Mouse (Mus musculus) left cerebral cortex, postnatal 25 days (tissue): ENCODE measurements around the gene Zcchc14. TPM values are rescaled to one million over a fixed set of nuclear protein-coding genes. Genes with fewer than 3 reads are reported as not detected.

Experiments
- DNase-seq, 2 experiments: peaks; one replicate each; pipeline ENCODE4 v3.0.0; 2022; ENCODE audit warnings: low spot score in 2 of 2, mixed read lengths in 1 of 2
- intact Hi-C: fragments of 180-260 bp; cut with DNase I; formaldehyde crosslinking; loops from one replicate; pipeline ENCODE4 v1.15.1; 2025
- total RNA-seq, 2 experiments: library from RNA; stranded (reverse); gene quantifications; 2 replicates each; pipeline ENCODE4 v1.2.3; 2021

Gene Zcchc14
- 10 to 100 TPM; 63.2 to 71.9 TPM for total RNA-seq

DNA sequence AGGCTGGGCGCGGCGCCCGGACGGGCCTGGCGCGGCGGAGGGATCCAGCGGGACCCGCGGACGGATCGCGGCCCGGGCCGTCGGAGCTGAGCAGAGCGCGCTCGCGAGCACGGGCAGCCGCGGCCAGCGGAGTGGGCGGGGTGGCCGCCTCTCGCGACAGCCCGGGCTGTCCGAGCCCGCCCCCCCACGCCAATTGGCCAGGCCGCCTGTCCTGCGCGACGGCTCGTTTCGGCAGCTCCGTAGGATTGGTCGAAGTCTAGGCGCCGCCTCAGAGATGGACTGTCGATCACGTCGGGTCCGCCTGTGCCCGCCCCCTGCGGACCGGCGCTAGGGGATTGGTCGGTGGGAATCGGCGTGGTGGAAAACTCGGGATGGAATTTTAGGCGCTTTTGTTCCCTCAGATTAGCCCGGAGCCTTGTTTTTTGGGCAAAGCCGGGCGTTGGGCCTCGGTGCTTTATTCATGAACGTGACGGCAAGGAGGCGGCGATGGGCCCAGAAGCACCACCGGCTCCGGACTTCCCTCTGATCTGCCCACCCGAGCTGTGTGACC, at the start of gene Zcchc14:
TSS of gene Zcchc14 (minus strand) at position 128 of the 550 bp plus-strand sequence.
- intact Hi-C loops = loop anchor here (2.0 kb wide), 1 partner anchor 78 kb away; no protein-coding TSS in a partner anchor

DNA sequence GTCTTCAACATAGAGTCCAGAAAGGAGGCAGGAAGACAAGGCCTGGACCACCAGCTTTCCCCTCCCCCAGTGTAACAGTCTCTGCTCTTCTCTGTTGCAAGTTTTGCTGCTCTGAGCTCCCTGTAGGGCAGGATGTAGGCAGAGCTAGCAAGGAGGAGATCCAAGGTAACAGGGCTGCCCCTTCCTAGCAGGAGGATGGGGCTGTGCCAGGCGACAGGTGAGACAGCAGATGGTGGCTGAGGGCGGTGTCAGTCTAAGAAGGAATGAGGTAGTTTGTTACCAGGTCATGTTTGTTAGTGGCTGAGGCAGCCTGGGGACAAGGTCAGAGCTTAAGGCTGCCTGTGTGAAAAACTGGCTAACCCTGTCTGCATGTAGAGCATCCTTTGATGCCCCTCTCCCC, 47.2 kb upstream of the Zcchc14 start:
- intact Hi-C loops = no loop called here
- DNase-seq = no peak

More for the DNA sequence above, at the start of gene Zcchc14:
- DNase-seq = peak; percentile 99 to 100

DNA sequence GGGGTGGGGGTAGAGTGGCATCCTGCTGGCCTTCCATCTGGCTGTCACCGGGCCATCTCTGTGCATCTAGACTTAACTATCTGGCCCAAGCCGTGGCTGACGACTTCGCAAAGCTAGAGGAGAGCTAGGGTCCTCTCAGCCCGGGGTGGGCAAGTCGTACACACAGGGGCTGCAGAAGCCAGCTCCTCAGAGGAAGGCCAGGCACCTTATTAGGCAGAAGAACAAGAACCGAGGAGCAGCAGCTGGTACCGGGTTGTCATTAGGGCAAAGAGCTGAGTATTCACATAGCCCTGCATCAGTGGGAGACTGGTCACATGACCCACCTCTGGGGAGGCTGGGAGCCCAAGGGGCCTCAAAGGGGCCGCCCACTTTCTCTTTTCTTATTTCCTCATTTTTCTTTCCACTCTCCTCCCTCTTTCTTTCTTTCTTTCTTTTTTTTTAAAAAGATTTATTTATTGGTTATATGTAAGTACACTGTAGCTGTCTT, 46.0 kb upstream of the Zcchc14 start:
- no peak for DNase-seq
- intact Hi-C loops = no loop called here

DNA sequence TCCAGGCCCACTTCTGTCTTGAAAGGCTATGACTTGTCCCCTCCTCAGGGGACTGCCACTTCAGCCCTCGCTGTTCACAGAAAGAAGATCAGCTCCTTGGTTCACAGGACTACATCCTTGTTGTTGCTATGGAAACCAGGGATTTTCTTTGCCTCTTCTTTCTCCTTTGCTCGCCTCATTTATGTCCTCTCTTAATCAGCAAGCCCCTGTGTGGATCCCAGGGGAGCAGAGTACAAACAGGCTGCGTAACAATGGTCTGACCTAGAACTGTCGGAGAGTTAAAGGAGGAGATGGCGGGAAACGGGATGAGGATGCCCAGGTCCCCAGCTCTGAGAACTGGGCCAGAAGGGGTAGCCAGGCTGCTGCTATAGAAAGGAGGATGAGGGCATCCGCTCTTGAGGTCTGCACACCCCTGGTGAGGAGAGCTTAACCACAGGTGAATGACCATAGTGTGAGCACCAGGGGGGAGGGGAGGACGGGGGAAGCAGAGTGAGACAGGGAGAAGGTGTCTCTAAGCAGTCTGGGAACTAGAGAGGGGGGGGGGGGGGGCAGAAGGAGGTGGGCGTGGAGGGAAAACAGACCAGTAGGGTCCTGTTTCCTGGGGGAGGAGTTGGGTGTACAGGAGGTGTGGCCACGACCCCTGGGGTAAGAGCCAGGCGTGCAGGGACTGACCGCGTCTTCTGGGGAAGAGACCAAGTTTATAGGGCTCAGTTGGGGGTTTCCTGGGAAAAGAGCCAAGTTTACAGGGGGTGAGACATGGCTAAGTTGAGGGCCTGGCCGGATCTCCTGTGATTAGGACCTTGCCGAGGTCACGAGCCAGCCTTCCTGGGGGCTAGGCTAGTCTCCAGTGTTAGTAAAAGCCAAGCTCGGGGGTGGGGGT, 45.3 kb upstream of the Zcchc14 start:
- peak in 1 of 2 experiments; percentile 49 for DNase-seq
- intact Hi-C loops = no loop called here

DNA sequence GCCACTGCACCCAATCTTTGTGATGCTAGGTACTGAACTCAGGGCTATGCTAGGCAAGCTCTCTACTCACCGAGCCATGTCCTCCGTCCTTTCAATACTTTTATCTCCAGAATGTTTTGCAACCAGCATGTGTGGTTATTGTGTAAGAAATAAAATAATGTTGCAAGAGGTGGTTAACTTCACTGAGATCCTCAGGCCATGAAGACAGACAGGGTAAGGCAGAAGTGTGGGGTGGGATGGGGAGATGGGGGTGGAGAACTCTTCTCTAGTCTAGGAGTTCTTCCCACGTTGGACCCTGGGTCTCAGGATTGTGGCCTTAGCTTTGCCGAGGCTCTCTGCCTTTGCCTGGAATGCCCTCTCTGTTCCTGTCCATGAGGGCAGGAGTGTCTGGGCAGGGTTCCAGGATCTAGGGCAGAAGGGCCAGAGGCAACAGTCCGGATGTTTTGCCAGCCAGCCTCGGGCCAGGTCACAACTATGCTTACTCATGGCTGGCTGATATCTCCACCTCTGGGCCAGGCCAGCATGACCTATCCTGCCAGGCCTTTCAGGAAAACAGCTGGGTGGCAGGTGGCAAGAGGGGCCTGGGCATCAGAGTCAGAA, 43.0 kb upstream of the Zcchc14 start:
- DNase-seq = no peak
- intact Hi-C loops = no loop called here

DNA sequence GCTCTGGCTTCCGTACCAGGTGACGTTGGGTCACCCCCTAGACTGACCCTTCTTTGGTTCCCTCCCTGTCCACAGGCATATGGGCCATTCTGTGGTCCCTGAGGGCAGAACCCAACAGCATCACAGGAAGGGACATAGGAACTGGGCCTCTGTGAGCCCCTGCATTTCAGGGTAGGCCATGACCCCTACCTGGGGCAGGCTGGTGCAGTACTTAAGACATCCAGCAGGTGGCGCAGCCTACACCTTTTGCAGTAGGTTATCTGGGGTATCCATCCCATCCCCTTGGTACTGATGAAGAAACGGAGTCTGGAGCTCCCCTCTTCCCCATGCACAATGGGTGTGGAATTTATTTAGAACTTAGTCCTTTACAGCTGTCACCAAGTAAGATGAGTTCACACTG, 41.8 kb upstream of the Zcchc14 start:
- intact Hi-C loops = no loop called here
- no peak for DNase-seq

DNA sequence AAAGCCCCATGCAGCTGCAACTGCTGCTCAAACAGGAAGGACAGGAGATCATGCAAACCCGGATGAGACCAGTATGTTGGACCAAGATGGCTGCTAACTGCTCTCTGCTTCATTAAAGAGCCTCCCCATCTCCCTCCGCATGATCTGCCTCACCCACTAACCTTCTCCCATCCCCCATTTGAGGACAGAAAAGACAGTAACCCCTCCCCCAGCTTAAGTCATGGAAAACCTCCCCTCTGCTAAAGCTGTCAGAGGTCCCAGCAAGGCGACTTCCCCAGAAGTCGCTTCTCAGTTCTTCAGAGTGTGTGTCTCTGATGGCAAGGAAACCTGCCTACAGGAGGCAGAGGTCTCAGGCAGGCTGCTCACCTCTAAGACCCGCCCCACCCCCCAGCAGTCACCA, 35.8 kb upstream of the Zcchc14 start:
- intact Hi-C loops = loop anchor here (5.0 kb wide), 2 partner anchors 71 to 141 kb away; no protein-coding TSS in a partner anchor
- no peak for DNase-seq

DNA sequence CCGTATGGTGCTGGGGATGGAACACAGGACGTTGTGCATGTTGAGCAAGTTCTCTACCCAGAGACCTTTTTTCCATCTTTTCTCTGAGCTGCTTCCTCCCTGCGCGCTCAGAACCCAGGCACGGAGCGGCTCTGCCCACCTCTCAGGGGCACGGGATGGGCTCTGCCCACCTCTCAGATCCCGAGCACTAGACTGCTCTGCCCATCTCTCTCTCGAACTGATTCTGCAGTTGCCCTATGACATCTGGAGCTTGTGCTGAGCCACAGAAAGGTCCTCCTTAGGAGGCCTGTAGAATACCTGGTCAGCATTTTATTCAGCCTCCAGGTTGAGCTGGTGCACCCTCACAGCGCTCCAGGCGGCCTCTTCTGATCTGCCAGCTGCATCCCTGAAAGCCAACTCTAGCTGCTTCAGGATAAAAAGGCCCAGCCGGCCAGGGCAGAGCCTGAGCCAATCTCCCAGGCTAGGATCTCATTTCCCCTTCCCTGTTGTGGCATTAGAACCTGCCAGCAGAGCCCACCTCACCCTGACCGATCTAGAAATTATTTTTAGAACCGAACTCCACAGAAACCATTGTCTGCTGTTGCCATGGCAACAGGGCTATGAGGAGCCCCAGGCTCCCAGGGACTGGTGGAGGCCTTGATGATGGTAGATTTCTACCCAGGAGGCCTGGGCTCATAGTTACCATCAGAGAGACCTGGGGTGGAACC, 34.9 kb upstream of the Zcchc14 start:
- DNase-seq = peak; percentile 77 to 82
- intact Hi-C loops = loop anchor here (5.0 kb wide), 2 partner anchors 70 to 140 kb away; no protein-coding TSS in a partner anchor

DNA sequence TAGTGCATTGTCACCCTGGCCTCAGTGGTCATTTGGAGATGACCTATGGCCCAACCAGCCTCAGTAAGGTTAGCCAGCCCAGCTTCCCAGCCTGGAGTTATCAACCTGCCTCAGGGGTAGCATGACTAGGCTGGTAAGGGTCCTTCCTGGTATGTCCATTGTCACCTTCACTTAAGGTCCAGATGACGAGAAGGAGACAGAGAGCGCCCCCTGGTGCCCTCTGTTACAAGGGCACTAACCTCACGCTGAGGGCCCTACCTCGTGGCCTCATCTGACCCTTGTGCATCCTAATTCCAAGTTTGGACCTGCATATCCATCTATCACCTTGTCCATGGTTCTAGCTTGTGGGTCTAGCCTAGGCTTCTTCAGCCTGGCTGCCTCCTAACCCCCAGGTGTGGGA, 32.7 kb upstream of the Zcchc14 start:
- intact Hi-C loops = loop anchor here (2.0 to 5.0 kb wide), 3 partner anchors 68 to 138 kb away; no protein-coding TSS in a partner anchor
- peak in 1 of 2 experiments; percentile 46 for DNase-seq

DNA sequence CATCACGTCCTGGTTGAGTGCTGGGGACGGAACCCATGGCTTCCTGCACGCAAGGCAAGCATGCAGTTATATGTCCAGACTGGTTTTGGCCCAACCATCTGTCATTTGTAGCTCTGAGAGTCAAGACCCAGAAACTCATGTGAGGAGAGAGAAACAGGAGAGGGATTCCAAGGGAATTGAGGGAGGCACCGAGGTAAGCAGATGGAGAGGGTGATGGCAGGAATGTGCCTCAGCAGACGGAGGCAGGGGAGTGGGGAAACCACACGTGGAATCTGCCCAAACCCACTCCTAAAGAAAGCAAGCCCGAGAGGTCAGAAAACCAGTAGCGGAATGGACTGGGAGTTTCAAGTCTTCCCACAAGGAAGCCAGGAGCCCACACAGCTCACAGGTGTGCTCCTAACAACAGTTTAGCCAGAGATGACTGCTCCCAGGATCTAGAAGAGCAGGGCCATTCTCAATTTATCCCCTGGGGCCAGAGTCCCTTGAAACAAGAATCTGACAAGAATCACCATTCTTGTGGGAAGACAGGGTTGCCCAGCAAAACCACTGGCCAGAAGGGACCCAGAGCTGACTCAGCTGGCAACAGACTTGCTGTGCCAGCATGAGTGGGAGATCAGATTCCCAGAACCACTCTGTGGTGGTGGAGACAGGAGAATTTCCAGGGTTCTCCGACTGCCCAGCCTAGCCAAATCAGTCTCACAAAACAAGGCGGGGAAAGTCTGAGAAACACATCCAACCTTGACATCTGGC, 30.6 kb upstream of the Zcchc14 start:
- intact Hi-C loops = no loop called here
- DNase-seq = peak in 1 of 2 experiments; percentile 67

DNA sequence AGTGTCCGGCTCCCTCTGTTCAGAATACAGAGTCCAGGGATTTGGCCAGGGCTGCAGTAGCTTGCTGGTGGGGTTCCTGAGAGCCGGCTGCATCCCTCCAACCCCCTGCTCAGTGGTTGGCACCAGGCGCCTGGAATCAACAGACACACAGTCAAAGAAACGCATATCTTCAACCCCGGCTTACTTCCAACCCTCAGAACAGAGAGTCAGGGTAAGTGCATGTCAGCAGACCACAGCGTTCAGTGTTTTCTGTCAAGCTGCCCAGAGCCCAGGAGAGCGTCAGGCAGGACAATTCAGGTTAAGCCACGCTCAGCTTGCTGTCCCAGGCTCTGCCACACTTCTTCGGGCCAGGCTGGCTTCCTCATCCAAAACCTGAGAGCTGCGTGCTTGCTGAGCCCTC, 28.8 kb upstream of the Zcchc14 start:
- intact Hi-C loops = no loop called here

DNA sequence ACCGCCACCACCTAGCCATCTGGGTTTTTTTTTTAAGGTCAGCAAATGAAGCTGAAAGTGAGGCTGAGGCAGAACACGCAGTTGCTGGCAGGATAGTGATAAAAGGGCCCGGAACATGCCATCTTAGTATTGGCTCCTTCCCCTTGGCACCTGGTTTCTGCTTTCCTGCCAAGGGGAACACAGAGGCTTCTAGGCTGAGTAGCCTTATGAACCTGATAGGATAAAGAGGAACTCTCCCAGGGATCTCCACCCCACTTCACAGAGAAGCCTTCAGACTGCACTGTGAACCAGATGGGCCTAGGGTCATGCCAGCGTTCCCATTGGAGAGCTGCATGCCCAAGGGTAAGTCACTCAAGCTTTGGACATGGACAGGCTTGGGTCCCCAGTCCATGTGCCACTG, 28.2 kb upstream of the Zcchc14 start:
- intact Hi-C loops = no loop called here
- DNase-seq = no peak

More for the DNA sequence above, 28.8 kb upstream of the Zcchc14 start:
- DNase-seq = no peak

DNA sequence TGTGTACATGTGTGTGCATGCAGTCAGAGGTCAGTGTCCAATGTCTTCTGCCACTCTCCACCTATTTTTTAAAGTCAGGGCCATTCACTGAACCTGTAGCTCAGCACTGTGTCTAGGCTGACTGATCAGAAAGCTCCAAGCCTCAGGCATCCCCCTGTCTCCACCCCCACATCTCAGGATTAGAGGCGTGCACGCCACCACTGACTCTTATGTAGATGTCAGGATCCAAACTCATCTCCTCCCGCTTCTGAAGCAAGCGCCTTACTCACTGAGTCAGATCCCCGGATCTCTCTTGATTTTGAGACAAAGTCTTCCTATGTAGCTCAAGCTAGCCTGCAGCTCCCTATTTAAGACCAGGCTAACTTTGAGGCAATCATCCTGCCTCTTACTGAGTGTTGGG, 26.0 kb upstream of the Zcchc14 start:
- intact Hi-C loops = no loop called here
- no peak for DNase-seq

DNA sequence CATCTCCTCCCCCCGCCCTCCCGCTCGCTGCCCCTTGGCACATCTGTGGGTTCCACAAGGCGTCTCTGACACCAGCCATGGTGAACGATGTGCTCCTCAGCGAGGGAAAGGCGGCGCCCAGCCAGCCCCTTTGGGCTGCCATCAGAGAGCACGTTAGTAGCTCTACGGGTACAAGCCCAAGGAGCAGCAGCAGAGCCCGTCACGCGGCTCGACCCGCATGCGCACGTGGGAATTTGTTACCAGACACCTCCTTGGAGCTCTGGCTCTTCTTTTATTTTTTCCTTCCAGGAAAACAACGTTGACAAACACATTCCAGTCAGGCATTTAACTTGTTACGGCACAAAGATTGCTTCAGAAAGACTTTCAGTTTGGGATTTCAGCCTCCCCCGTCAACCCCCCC, 23.0 kb upstream of the Zcchc14 start:
- intact Hi-C loops = no loop called here
- peak; percentile 45 to 58 for DNase-seq

DNA sequence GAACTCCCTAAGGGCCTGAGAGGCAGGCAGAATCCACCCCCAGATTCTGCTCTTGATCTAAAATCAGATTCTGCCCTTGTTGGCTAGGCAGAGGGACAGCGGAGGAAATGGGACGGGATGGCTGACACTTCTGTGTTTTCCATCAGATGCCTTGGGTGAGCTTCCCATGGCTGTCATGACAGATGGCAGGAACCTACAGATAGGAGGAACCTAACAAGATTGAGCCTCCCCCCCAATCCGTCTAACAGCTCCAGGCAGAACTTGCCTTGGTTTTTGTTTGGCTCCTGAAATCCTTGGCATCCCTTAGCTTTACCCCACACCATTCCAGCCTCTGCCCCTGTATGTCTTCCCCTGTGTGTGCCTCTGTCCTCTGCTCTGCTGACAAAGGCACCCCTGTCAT, 22.5 kb upstream of the Zcchc14 start:
- intact Hi-C loops = no loop called here
- DNase-seq = peak in 1 of 2 experiments; percentile 62

DNA sequence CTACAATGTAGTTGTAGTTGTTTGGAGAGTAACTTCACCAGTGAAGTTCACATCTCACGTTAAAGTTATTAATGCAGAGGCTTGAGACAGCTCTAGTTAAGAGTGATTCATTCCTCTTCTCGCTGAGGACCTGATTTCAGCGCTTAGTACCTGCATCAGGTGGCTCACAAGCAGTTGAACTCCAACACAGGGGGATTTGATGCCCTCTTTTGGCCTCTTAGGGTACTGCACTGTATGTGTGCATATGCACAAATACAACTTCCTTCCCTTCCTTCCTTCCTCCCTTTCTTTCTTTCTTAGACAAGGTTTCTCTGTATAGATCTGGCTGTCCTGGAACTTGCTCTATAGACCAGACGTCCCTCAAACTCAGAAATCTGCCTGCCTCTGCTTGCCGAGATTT, 21.8 kb upstream of the Zcchc14 start:
- DNase-seq = no peak

DNA sequence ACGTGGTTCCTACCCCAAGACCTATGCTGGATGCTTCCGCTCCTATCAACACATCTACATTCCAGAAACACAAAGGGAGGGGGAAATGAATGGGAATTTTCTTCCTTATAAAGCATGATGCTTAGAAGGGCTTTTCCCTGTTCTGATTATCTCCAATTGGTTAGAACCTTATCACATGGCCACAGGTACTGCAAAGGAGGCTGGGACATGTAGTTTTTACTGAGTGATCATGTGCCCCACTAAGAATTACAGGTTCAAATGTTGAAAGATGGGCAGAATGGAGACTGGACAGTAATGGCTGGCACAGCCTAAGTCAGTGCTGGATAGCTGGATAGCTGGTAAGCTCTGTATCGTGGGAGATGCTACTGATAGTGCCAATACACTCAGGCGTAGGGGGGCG, 21.2 kb upstream of the Zcchc14 start:
- DNase-seq = peak in 1 of 2 experiments; percentile 69
- intact Hi-C loops = no loop called here

More for the DNA sequence above, 21.8 kb upstream of the Zcchc14 start:
- intact Hi-C loops = no loop called here

DNA sequence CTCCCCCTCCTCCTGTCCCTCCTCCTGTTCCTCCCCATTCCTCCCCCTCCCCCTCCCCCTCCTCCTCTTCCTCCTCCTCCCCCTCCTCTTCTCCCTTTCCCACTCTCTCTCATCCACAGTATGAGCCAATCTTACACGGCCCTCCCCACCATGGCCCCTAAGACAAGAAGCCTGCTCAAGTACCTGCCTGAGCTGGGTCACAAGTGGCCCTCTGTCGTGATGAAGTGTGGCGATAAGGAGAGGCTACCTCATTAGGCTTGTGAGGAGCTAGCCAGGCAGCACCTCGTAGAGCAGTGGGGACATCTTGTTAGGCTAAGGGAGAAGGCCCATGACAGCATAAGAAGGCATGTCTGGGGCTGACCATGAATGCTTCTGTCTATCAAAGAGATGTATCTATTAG, 20.5 kb upstream of the Zcchc14 start:
- intact Hi-C loops = no loop called here
- no peak for DNase-seq

DNA sequence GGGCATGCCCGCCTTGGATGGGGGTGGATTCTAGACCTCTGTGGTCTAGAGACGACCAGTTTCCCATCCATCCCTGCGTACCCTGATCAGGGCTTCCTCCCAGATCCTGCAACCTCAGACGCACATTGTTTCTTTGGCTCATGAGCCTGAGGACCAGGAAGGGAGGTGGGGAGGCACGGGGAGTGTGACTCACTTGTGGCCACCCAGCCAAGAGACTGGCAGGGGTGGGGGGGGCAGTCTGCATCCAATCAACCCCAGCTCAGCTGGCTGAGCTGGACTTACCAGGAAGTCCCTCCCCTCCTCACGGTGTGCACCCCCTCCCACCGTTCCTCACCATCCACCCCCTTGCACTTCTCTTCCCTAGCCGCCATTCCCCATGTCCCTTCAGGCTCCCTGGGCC, 16.5 kb upstream of the Zcchc14 start:
- intact Hi-C loops = no loop called here
- peak in 1 of 2 experiments; percentile 64 for DNase-seq
